Comparison of ENCODE assay signal across 31 mouse cellular contexts in the genomic region with DNA sequence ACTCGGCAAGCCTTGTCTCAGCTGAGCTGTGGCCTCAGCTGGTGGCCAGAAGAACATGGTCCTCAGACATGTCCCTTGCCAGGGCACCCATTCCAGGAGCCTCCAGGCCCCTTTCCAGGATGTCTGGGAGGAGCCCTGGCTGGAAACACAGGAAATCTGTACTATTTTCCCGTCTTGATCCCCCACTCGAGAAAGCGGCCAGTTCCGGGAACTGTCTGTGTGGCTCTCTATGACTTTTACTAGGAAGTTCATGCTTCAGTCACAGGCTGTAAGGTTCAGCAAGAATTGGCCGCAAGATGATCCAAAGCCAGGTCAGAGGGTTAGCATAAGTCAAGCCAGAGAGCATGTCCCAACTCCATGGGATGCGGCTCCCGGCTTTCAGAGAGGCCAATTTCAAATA. TPM values are rescaled to one million over a fixed set of nuclear protein-coding genes. Genes with fewer than 3 reads are reported as not detected.
DNase-seq lines count a peak whose midpoint lies in the region; ATAC-seq and TF ChIP-seq lines count a peak whose summit lies in the region.
"Had no signal": no experiment of that assay in that cellular context is flagged by ENCODE, and none has a peak within 500 bp of the region (broad histone marks: within the 10 kb centered on the region; RNA-seq: fewer than 3 reads in every experiment).

No protein-coding gene starts in this region.

- no peak for TF ChIP-seq POLR2A in lung, adult 2 months (IDR thresholded peaks at IDR 0.05; ENCODE audit: borderline replicate concordance, extremely low read depth, low read depth, low read length)
- TF ChIP-seq POLR2A in thymus, adult 2 months (IDR thresholded peaks at IDR 0.05; ENCODE audit: control insufficient read depth, extremely low read depth, insufficient read depth, low read length, poor library complexity): no peak

- H3K9me3 ChIP-seq in intestine, embryonic 15.5 days: no peaks in the 10 kb centered on the region
- no peaks in the 10 kb centered on the region for H3K9me3 ChIP-seq in intestine, embryonic 16.5 days (ENCODE audit: control insufficient read depth, low read length)
- H3K9me3 ChIP-seq in kidney, embryonic 16.5 days (ENCODE audit: low read length): no peaks in the 10 kb centered on the region
- H3K9me3 ChIP-seq in intestine, postnatal 0 days (ENCODE audit: control insufficient read depth): no peaks in the 10 kb centered on the region
- H3K9me3 ChIP-seq: heart, embryonic 13.5 days; hindbrain, embryonic 12.5 days; limb, embryonic 10.5 days; limb, embryonic 15.5 days; megakaryocyte, embryonic 14.5 days; stomach, embryonic 15.5 days had no signal

- WGBS in intestine, embryonic 15.5 days: 78% methylated on average over 8 of the region's 8 CpGs
- 77% methylated on average over 8 of the region's 8 CpGs for WGBS in intestine, embryonic 16.5 days
- 40% methylated on average over 8 of the region's 8 CpGs for WGBS in kidney, embryonic 16.5 days
- 52% methylated on average over 8 of the region's 8 CpGs for WGBS in lung, adult 2 months
- 68% methylated on average over 8 of the region's 8 CpGs for WGBS in intestine, postnatal 0 days
- WGBS in thymus, adult 2 months: 92% methylated on average over 8 of the region's 8 CpGs

- ATAC-seq in intestine, embryonic 15.5 days: no peak
- no peak for ATAC-seq in intestine, embryonic 16.5 days
- no peak for ATAC-seq in kidney, embryonic 16.5 days (ENCODE audit: low FRiP score, low TSS enrichment)
- ATAC-seq in intestine, postnatal 0 days: no peak
- ATAC-seq: forebrain, embryonic 16.5 days; hindbrain, postnatal 0 days had no signal

- no peak overlapping the region for H3K9ac ChIP-seq in intestine, embryonic 15.5 days
- no peak overlapping the region for H3K9ac ChIP-seq in intestine, embryonic 16.5 days (ENCODE audit: low read depth, low read length)
- H3K9ac ChIP-seq in kidney, embryonic 16.5 days (replicated peaks; ENCODE audit: low read length): no peak overlapping the region
- no peak overlapping the region for H3K9ac ChIP-seq in intestine, postnatal 0 days (ENCODE audit: low read depth, low read length)
- H3K9ac ChIP-seq: heart, embryonic 13.5 days; hindbrain, embryonic 12.5 days; limb, embryonic 15.5 days; stomach, embryonic 15.5 days had no signal

- DNase-seq in kidney, postnatal 14 days: peak; percentile 35
- peak; percentile 27 for DNase-seq in lung, postnatal 10 days
- DNase-seq in lung, adult 2 months: no peak
- no peak for DNase-seq in thymus, adult 2 months
- DNase-seq: adrenal gland, adult 8-10 months; B cell, adult 2 months; cerebellum, adult 11-12 months; cerebellum, adult 9-11 months; layer of hippocampus, adult 9-11 months; lung, postnatal 4 days; midbrain, embryonic 14.5 days; thymus, postnatal 14 days had no signal

- 0 out of 2 replicates have a peak, but pooled peaks cover 2% of the 10 kb centered on the region for H3K4me1 ChIP-seq in intestine, embryonic 15.5 days (replicated peaks)
- H3K4me1 ChIP-seq in intestine, embryonic 16.5 days (ENCODE audit: control insufficient read depth, insufficient read depth, low read length): peaks cover 8% of the 10 kb centered on the region
- peaks cover 13% of the 10 kb centered on the region for H3K4me1 ChIP-seq in kidney, embryonic 16.5 days (ENCODE audit: insufficient read depth, low read length)
- no peaks in the 10 kb centered on the region for H3K4me1 ChIP-seq in lung, adult 2 months (ENCODE audit: control insufficient read depth, insufficient read depth, low read length)
- no peaks in the 10 kb centered on the region for H3K4me1 ChIP-seq in intestine, postnatal 0 days (replicated peaks; ENCODE audit: control insufficient read depth, insufficient read depth, low read length)
- peaks cover under 1% of the 10 kb centered on the region; the same call in 1 of the 2 replicates for H3K4me1 ChIP-seq in thymus, adult 2 months (replicated peaks; ENCODE audit: control insufficient read depth, insufficient read depth, low read length)
- H3K4me1 ChIP-seq: hindbrain, embryonic 12.5 days had no signal

- H3K36me3 ChIP-seq in intestine, embryonic 15.5 days: no peaks in the 10 kb centered on the region
- H3K36me3 ChIP-seq in intestine, embryonic 16.5 days (ENCODE audit: control insufficient read depth, insufficient read depth, low read length): no peaks in the 10 kb centered on the region
- no peaks in the 10 kb centered on the region for H3K36me3 ChIP-seq in kidney, embryonic 16.5 days (ENCODE audit: insufficient read depth, low read length)
- no peaks in the 10 kb centered on the region for H3K36me3 ChIP-seq in intestine, postnatal 0 days (ENCODE audit: control insufficient read depth, insufficient read depth)
- H3K36me3 ChIP-seq in thymus, adult 2 months (ENCODE audit: control insufficient read depth, insufficient read depth, low read length): no peaks in the 10 kb centered on the region
- H3K36me3 ChIP-seq: heart, embryonic 13.5 days; hindbrain, embryonic 12.5 days; limb, embryonic 10.5 days; limb, embryonic 15.5 days; stomach, embryonic 15.5 days had no signal

- TF ChIP-seq CTCF in lung, adult 2 months (IDR thresholded peaks at IDR 0.05; ENCODE audit: insufficient read depth, low read length): no peak
- TF ChIP-seq CTCF in intestine, postnatal 0 days (IDR thresholded peaks at IDR 0.05; ENCODE audit: low read depth): no peak
- no peak for TF ChIP-seq CTCF in thymus, adult 2 months (IDR thresholded peaks at IDR 0.05; ENCODE audit: borderline replicate concordance, control insufficient read depth, extremely low read depth, insufficient read depth, low read length, poor library complexity)

- H3K4me3 ChIP-seq in intestine, embryonic 15.5 days (replicated peaks): no peak overlapping the region
- no peak overlapping the region for H3K4me3 ChIP-seq in intestine, embryonic 16.5 days (ENCODE audit: low read length)
- H3K4me3 ChIP-seq in kidney, embryonic 16.5 days (ENCODE audit: low read length): no peak overlapping the region
- H3K4me3 ChIP-seq in lung, adult 2 months (replicated peaks; ENCODE audit: extremely low read depth, low read depth, low read length): no peak overlapping the region
- H3K4me3 ChIP-seq in intestine, postnatal 0 days (ENCODE audit: low read depth, low read length): no peak overlapping the region
- H3K4me3 ChIP-seq in thymus, adult 2 months (ENCODE audit: control insufficient read depth, insufficient read depth, low read length): no peak overlapping the region
- H3K4me3 ChIP-seq: erythroblast, embryonic 14.5 days; heart, embryonic 13.5 days; hindbrain, embryonic 12.5 days; limb, embryonic 10.5 days; limb, embryonic 15.5 days; megakaryocyte, embryonic 14.5 days; stomach, embryonic 15.5 days had no signal

- H3K4me2 ChIP-seq in intestine, embryonic 15.5 days (replicated peaks): no peak overlapping the region
- H3K4me2 ChIP-seq in intestine, embryonic 16.5 days (ENCODE audit: low read depth, low read length): no peak overlapping the region
- no peak overlapping the region for H3K4me2 ChIP-seq in kidney, embryonic 16.5 days (replicated peaks; ENCODE audit: low read depth, low read length)
- no peak overlapping the region for H3K4me2 ChIP-seq in intestine, postnatal 0 days (replicated peaks; ENCODE audit: low read depth)
- H3K4me2 ChIP-seq: heart, embryonic 13.5 days; hindbrain, embryonic 12.5 days; limb, embryonic 15.5 days; stomach, embryonic 15.5 days had no signal

- no peaks in the 10 kb centered on the region for H3K27me3 ChIP-seq in intestine, embryonic 15.5 days (replicated peaks)
- no peaks in the 10 kb centered on the region for H3K27me3 ChIP-seq in intestine, embryonic 16.5 days (replicated peaks; ENCODE audit: control insufficient read depth, insufficient read depth, low read length)
- no peaks in the 10 kb centered on the region for H3K27me3 ChIP-seq in kidney, embryonic 16.5 days (ENCODE audit: insufficient read depth, low read length)
- H3K27me3 ChIP-seq in intestine, postnatal 0 days (replicated peaks; ENCODE audit: control insufficient read depth, insufficient read depth, low read length): no peaks in the 10 kb centered on the region; the same call in 1 of the 2 replicates
- no peaks in the 10 kb centered on the region; the same call in 1 of the 2 replicates for H3K27me3 ChIP-seq in thymus, adult 2 months (ENCODE audit: control insufficient read depth, insufficient read depth, low read length)
- H3K27me3 ChIP-seq: limb, embryonic 15.5 days; stomach, embryonic 15.5 days had no signal

- 0 out of 2 replicates have a peak overlapping the region, but pooled peaks have one; percentile 22 for H3K27ac ChIP-seq in intestine, embryonic 15.5 days
- no peak overlapping the region for H3K27ac ChIP-seq in intestine, embryonic 16.5 days (ENCODE audit: low read length)
- H3K27ac ChIP-seq in kidney, embryonic 16.5 days (ENCODE audit: low read length): no peak overlapping the region
- peak overlapping the region; percentile 21; the same call in 1 of the 2 replicates for H3K27ac ChIP-seq in intestine, postnatal 0 days (ENCODE audit: low read depth, low read length)
- H3K27ac ChIP-seq in thymus, adult 2 months (ENCODE audit: control insufficient read depth, insufficient read depth, low read length): no peak overlapping the region
- H3K27ac ChIP-seq: heart, embryonic 13.5 days; hindbrain, embryonic 12.5 days; hindbrain, postnatal 0 days; limb, embryonic 10.5 days; limb, embryonic 15.5 days; stomach, embryonic 15.5 days had no signal

RNA-seq across cellular contexts. Expression of a gene that starts 5.6 kb away (rescaled TPM):
- 7.2 and 10.5 TPM in 2 replicates for polyA plus RNA-seq in intestine, embryonic 15.5 days (2015; fragmentation: Nextera tagmentation; extraction: Ambion mirVana)
- polyA plus RNA-seq in intestine, embryonic 16.5 days (2015; fragmentation: Nextera tagmentation; extraction: Ambion mirVana): 8.4 and 9.0 TPM in 2 replicates
- polyA plus RNA-seq in kidney, embryonic 16.5 days (2015; fragmentation: Nextera tagmentation; extraction: Ambion mirVana): 13.5 and 14.6 TPM in 2 replicates
- 5.1 and 6.1 TPM in 2 replicates for polyA plus RNA-seq in lung, adult 2 months (2012; rRNA removed)
- 6.9 and 7.3 TPM in 2 replicates for polyA plus RNA-seq in intestine, postnatal 0 days (2015; fragmentation: Nextera tagmentation; extraction: Ambion mirVana)
- 12.6 and 18.4 TPM in 2 replicates for polyA plus RNA-seq in thymus, adult 2 months (2012; rRNA removed)

RNA-seq across cellular contexts. Expression of a gene that starts 29.2 kb away (rescaled TPM):
- polyA plus RNA-seq in intestine, embryonic 15.5 days (2015; fragmentation: Nextera tagmentation; extraction: Ambion mirVana): 17.0 and 18.8 TPM in 2 replicates
- 14.0 and 16.2 TPM in 2 replicates for polyA plus RNA-seq in intestine, embryonic 16.5 days (2015; fragmentation: Nextera tagmentation; extraction: Ambion mirVana)
- polyA plus RNA-seq in kidney, embryonic 16.5 days (2015; fragmentation: Nextera tagmentation; extraction: Ambion mirVana): 21.9 and 25.5 TPM in 2 replicates
- 0.38 and 0.49 TPM in 2 replicates for polyA plus RNA-seq in lung, adult 2 months (2012; rRNA removed)
- polyA plus RNA-seq in intestine, postnatal 0 days (2015; fragmentation: Nextera tagmentation; extraction: Ambion mirVana): 3.8 TPM in 2 replicates
- polyA plus RNA-seq in thymus, adult 2 months (2012; rRNA removed): 8.1 and 17.6 TPM in 2 replicates

RNA-seq across cellular contexts. Expression of a gene that starts 29.3 kb away (rescaled TPM):
- polyA plus RNA-seq in intestine, embryonic 15.5 days (2015; fragmentation: Nextera tagmentation; extraction: Ambion mirVana): 11.9 and 12.6 TPM in 2 replicates
- polyA plus RNA-seq in intestine, embryonic 16.5 days (2015; fragmentation: Nextera tagmentation; extraction: Ambion mirVana): 13.4 and 13.9 TPM in 2 replicates
- polyA plus RNA-seq in kidney, embryonic 16.5 days (2015; fragmentation: Nextera tagmentation; extraction: Ambion mirVana): 13.1 and 14.4 TPM in 2 replicates
- 3.8 and 6.8 TPM in 2 replicates for polyA plus RNA-seq in lung, adult 2 months (2012; rRNA removed)
- 17.3 and 18.1 TPM in 2 replicates for polyA plus RNA-seq in intestine, postnatal 0 days (2015; fragmentation: Nextera tagmentation; extraction: Ambion mirVana)
- 4.6 and 5.2 TPM in 2 replicates for polyA plus RNA-seq in thymus, adult 2 months (2012; rRNA removed)

RNA-seq across cellular contexts. Expression of a gene that starts 55.6 kb away (rescaled TPM):
- not detected in 2 replicates for polyA plus RNA-seq in intestine, embryonic 15.5 days (2015; fragmentation: Nextera tagmentation; extraction: Ambion mirVana)
- polyA plus RNA-seq in intestine, embryonic 16.5 days (2015; fragmentation: Nextera tagmentation; extraction: Ambion mirVana): 0.61 TPM in 1 of 2 replicates, not detected in the other
- not detected in 2 replicates for polyA plus RNA-seq in kidney, embryonic 16.5 days (2015; fragmentation: Nextera tagmentation; extraction: Ambion mirVana)
- not detected in 2 replicates for polyA plus RNA-seq in lung, adult 2 months (2012; rRNA removed)
- polyA plus RNA-seq in intestine, postnatal 0 days (2015; fragmentation: Nextera tagmentation; extraction: Ambion mirVana): 1.1 TPM in 2 replicates
- polyA plus RNA-seq in thymus, adult 2 months (2012; rRNA removed): not detected in 2 replicates
- polyA plus RNA-seq: embryonic facial prominence, embryonic 14.5 days; erythroblast, embryonic 14.5 days; forebrain, embryonic 11.5 days; forebrain, embryonic 16.5 days; heart, embryonic 13.5 days; hindbrain, embryonic 12.5 days; hindbrain, postnatal 0 days; kidney, embryonic 14.5 days; limb, embryonic 10.5 days; limb, embryonic 15.5 days; liver, embryonic 16.5 days; midbrain, embryonic 14.5 days; neural tube, embryonic 14.5 days; stomach, embryonic 15.5 days; urinary bladder, adult 2 months had no signal

Comparison
In these comparisons a context has a peak if more than half of its experiments do, and no peak if none do; other contexts are left out.
1. H3K27ac ChIP-seq: peak in intestine, embryonic 15.5 days (single experiment) and intestine, postnatal 0 days (single experiment); none in intestine, embryonic 16.5 days (single experiment), kidney, embryonic 16.5 days (single experiment) and thymus, adult 2 months (single experiment).
2. DNase-seq: peak in kidney, postnatal 14 days (single experiment) and lung, postnatal 10 days (single experiment); none in lung, adult 2 months (single experiment) and thymus, adult 2 months (single experiment).